Mouse (Mus musculus): ENCODE measurements around the gene Kl. TPM values are rescaled to one million over a fixed set of nuclear protein-coding genes. Genes with fewer than 3 reads are reported as not detected.

Kl gene
- polyA plus RNA-seq, 1 experiment = 0.22 TPM

DNA sequence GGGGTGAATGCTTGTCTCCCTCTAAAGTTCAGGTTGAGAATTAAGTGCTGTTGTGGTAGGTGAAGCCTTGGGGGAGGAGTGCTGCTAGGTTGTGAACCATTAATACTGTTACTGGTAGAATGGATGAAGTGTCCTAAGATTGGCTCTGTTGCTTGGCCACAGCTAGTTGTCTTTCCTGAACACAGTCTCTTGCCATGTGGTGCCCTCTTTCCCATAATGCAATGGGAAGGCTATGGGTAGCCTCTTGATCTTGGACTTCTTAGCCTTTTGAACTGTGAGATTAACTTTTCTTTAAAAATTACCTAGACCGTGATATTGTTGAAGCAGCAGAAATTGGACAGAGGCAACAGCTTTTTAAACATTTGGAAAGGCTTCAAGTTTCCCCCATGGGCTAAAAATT lies 7.5 kb downstream of the Kl start:
- H3K4me3 ChIP-seq (replicated peaks; ENCODE audit: extremely low read depth, low read depth, low read length) = no peak overlapping the region
- H3K4me1 ChIP-seq (ENCODE audit: control insufficient read depth, insufficient read depth, low read length) = no peaks in the 10 kb centered on the region; the same call in 1 of the 2 replicates
- WGBS = 88% methylated on average over 1 of the region's 1 CpGs
- no peak for TF ChIP-seq CTCF (IDR thresholded peaks at IDR 0.05; ENCODE audit: insufficient read depth, low read length)
- no peak for TF ChIP-seq POLR2A (IDR thresholded peaks at IDR 0.05; ENCODE audit: borderline replicate concordance, extremely low read depth, low read depth, low read length)
- DNase-seq = no peak

DNA sequence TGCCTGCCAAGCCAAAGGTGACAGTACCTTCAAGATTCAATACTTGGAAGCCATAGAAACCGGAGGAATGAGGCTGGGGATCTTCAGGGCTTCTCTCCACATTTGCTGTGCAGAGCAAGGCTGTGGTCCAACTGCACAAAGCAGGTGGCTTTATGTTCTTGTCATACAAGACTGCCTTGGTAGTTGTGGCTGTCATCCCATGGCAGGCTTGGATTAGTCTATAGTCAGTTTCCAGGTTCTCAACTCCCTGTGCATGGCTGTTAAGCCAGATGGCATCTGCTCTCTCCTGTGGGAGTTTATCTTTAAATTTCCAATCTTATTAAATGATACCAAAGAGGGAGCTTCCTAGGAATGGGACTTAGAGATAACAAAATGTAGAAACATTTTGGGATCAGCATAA lies 9.2 kb downstream of the Kl start:
- WGBS = 60% methylated on average over 1 of the region's 1 CpGs
- no peak for TF ChIP-seq CTCF (IDR thresholded peaks at IDR 0.05; ENCODE audit: insufficient read depth, low read length)
- TF ChIP-seq POLR2A (IDR thresholded peaks at IDR 0.05; ENCODE audit: borderline replicate concordance, extremely low read depth, low read depth, low read length) = no peak
- no peak overlapping the region for H3K4me3 ChIP-seq (replicated peaks; ENCODE audit: extremely low read depth, low read depth, low read length)
- no peaks in the 10 kb centered on the region; the same call in 1 of the 2 replicates for H3K4me1 ChIP-seq (ENCODE audit: control insufficient read depth, insufficient read depth, low read length)
- DNase-seq = no peak

DNA sequence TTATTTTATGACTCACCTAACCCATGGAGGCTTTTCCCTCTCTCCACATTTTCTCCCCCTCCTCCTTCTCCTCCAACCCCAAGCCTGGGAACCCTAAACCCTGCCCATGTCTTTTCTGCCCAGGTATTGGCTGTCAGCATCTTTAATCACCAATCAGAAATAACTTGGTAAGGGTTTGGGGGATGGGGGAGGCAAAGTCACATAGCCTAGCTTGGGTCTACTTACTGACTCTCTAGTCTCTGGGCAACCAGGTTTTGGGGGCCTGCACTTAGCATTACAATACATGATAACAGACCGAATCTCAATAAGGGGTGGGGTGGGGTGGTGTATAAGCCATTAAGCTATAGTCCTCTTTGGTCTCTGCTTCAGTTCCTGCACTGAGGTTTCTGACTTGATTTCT lies 10.3 kb downstream of the Kl start:
- H3K4me3 ChIP-seq (replicated peaks; ENCODE audit: extremely low read depth, low read depth, low read length) = no peak overlapping the region
- no peaks in the 10 kb centered on the region; the same call in 1 of the 2 replicates for H3K4me1 ChIP-seq (ENCODE audit: control insufficient read depth, insufficient read depth, low read length)
- no peak for DNase-seq
- TF ChIP-seq CTCF (IDR thresholded peaks at IDR 0.05; ENCODE audit: insufficient read depth, low read length) (no peak), POLR2A (IDR thresholded peaks at IDR 0.05; ENCODE audit: borderline replicate concordance, extremely low read depth, low read depth, low read length) (no peak)
- WGBS = 76% methylated on average over 1 of the region's 1 CpGs

DNA sequence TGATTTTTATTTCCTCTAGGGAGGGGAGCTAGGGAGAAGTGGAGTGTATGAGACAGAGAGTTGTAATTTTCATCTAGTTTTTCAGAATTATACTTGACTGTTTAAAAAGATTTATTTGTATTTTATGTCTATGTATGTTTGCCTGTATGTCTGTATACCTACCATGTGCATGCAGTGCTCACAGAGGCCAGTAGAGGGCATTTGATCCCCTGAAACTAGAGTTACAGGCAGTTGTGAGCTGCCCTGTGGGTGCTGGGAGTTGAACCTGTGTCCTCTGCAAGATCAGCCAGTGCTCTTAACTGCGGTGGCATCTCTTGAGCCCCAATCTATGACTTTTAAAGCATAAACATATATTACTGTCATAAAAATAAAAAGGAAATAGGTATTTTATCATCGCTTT lies 15.5 kb downstream of the Kl start:
- TF ChIP-seq CTCF (IDR thresholded peaks at IDR 0.05; ENCODE audit: insufficient read depth, low read length) (no peak), POLR2A (IDR thresholded peaks at IDR 0.05; ENCODE audit: borderline replicate concordance, extremely low read depth, low read depth, low read length) (no peak)
- WGBS = 98% methylated on average over 2 of the region's 2 CpGs
- Histone ChIP-seq H3K4me1 (ENCODE audit: control insufficient read depth, insufficient read depth, low read length) (no peaks in the 10 kb centered on the region), H3K4me3 (replicated peaks; ENCODE audit: extremely low read depth, low read depth, low read length) (no peak overlapping the region)
- no peak for DNase-seq

DNA sequence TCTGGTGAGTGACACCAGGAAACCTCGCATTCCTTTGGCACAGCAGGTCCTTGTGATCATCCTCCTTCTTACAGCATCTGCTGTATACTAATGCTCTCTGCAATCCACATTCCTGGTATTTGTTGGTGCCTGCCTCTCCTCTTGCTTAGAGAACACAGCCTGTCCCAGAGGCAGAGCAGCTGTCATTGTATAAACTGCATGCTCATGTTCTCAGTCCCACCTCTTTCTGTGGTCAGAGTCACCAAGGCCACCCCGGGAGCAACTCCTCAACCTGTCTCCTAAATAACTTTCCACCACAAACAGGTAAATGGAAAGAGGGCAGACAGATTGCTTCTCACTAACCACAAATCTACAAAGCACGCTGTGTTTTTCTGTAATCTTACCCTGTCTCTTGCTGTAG lies 18.1 kb downstream of the Kl start:
- Histone ChIP-seq H3K4me1 (ENCODE audit: control insufficient read depth, insufficient read depth, low read length) (no peaks in the 10 kb centered on the region), H3K4me3 (replicated peaks; ENCODE audit: extremely low read depth, low read depth, low read length) (no peak overlapping the region)
- DNase-seq = no peak
- 47% methylated on average over 3 of the region's 3 CpGs for WGBS
- TF ChIP-seq POLR2A (IDR thresholded peaks at IDR 0.05; ENCODE audit: borderline replicate concordance, extremely low read depth, low read depth, low read length) (no peak), CTCF (IDR thresholded peaks at IDR 0.05; ENCODE audit: insufficient read depth, low read length) (no peak)

DNA sequence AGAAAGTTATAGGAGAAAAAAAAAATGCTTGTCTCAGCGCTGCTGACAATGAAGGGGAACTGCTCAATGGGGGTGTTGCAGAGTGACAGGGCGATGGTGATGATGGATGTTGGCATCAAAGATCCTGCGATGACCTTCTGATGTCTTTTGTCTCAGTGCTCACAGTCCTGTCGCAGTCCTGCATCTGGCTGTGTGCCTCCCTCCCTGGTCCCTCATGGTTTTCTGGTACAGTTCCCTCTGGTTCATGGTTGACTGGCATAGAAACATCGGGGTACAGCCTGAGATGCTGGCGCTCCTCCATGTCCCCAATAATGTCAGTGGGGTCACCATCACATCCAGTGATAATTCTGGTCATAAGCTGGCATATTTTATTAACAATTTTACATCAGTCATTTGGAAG lies 18.7 kb downstream of the Kl start:
- no peak for DNase-seq
- TF ChIP-seq POLR2A (IDR thresholded peaks at IDR 0.05; ENCODE audit: borderline replicate concordance, extremely low read depth, low read depth, low read length) (no peak), CTCF (IDR thresholded peaks at IDR 0.05; ENCODE audit: insufficient read depth, low read length) (no peak)
- Histone ChIP-seq H3K4me1 (ENCODE audit: control insufficient read depth, insufficient read depth, low read length) (no peaks in the 10 kb centered on the region), H3K4me3 (replicated peaks; ENCODE audit: extremely low read depth, low read depth, low read length) (no peak overlapping the region)
- 67% methylated on average over 6 of the region's 6 CpGs for WGBS

DNA sequence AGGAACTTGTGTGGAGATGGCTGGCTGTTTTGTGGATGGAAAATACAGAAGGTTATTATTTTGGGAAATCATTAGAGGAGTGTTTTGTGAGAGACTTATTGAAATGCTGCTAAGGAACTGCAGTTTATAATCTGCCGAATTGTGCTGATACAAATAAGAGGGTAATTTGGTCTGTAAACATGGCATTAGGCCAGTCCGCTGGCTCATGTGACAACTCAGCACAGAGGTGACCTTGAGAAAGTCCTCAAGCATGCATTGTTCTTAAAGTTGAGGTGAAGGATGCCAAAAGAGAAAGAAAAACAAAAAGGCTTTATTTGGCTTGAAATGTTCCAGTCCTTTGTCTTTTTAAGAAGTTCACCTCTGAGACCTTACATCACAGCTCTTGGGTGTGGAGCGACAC lies 21.8 kb downstream of the Kl start:
- TF ChIP-seq POLR2A (IDR thresholded peaks at IDR 0.05; ENCODE audit: borderline replicate concordance, extremely low read depth, low read depth, low read length) = no peak
- no peak for TF ChIP-seq CTCF (IDR thresholded peaks at IDR 0.05; ENCODE audit: insufficient read depth, low read length)
- DNase-seq = no peak
- no peaks in the 10 kb centered on the region for H3K4me1 ChIP-seq (ENCODE audit: control insufficient read depth, insufficient read depth, low read length)
- WGBS = 66% methylated on average over 3 of the region's 3 CpGs
- no peak overlapping the region for H3K4me3 ChIP-seq (replicated peaks; ENCODE audit: extremely low read depth, low read depth, low read length)

DNA sequence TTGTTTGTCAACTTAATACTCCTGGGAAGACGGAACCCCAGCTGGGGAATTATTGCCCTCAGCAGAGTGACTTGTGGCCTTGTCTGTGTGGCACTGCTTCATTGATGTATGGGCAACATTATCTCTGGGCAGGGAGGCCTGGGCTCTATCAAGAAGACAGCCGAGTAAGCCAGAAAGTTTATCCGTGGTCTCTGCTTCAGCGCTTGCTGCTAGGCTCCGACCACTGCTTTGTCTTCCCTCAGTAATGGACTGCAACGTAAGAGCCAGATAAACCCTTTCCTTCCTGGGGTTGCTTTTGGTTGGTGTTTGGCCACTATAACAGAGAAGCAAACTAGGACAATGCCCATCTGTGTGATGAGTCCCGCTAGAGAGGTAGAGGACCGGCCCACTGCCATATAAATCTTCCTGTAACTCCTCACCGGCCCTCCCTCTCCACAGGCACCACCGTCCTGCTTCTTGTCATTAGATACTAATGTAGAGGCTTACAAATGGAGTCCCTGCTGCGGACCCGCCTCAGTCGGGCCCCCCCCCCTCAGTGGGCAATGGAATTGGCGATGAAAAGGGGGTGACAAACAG lies 25.1 kb downstream of the Kl start:
- TF ChIP-seq POLR2A (IDR thresholded peaks at IDR 0.05; ENCODE audit: borderline replicate concordance, extremely low read depth, low read depth, low read length) (no peak), CTCF (IDR thresholded peaks at IDR 0.05; ENCODE audit: insufficient read depth, low read length) (no peak)
- no peak overlapping the region for H3K4me3 ChIP-seq (replicated peaks; ENCODE audit: extremely low read depth, low read depth, low read length)
- no peaks in the 10 kb centered on the region for H3K4me1 ChIP-seq (ENCODE audit: control insufficient read depth, insufficient read depth, low read length)
- no peak for DNase-seq
- WGBS = 71% methylated on average over 14 of the region's 14 CpGs

DNA sequence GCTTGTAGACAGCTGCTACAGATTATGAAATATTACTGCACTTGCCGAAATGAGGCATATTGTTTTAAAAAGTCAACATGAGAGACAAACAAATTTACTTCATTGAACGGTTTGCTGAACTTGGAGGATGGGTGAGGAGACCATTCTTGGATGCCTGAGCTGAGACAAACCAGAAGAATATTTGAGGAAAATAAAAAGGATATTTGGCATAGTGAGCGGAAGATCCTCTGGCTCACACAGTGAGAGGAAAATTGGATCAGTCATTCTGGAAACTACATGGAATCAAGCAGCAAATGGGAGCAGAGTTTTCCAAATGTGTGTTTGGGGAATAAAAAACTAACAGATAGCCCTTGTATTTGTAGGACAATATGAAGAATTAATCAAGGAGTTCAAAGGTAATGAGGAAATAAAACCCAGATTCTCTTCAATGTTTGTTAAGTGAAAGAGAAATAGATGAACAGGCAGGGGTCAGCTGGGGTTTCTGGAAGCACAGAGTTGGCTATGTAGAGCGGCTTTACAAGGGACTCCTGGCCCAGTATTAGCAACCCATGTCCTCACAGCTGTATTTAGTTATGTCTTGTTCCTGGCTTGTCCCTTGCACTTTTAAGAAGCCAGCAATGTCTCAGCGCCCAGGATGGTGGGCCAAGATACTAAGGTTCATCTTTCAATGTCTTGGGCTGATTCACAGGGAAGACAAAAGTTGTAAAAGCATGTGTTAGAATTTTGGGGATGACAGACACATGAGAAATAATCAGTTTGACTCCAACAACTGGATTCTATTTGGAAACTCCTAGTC lies 27.1 kb downstream of the Kl start:
- no peak overlapping the region for H3K4me3 ChIP-seq (replicated peaks; ENCODE audit: extremely low read depth, low read depth, low read length)
- DNase-seq = no peak
- no peak for TF ChIP-seq CTCF (IDR thresholded peaks at IDR 0.05; ENCODE audit: insufficient read depth, low read length)
- no peak for TF ChIP-seq POLR2A (IDR thresholded peaks at IDR 0.05; ENCODE audit: borderline replicate concordance, extremely low read depth, low read depth, low read length)
- H3K4me1 ChIP-seq (ENCODE audit: control insufficient read depth, insufficient read depth, low read length) = no peaks in the 10 kb centered on the region
- 71% methylated on average over 5 of the region's 5 CpGs for WGBS

DNA sequence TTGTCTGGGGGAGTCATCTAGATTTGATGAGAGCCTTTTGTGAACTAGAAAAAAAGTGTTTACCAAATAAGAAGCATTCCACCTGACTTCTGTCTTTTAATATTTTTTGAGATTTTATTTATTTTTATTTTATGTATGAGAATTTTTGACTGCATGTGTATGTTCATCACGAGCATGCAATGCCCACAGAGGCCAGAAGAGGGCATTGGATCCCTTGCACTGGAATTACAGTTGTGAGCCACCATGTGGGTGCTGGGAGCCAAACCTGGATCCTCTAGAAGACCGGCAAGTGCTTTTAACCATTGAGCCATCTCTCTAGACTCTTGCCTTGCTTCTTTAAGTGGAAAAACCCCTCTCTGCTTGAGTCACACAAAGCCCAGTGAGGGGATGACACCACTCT lies 29.7 kb downstream of the Kl start:
- no peak for TF ChIP-seq CTCF (IDR thresholded peaks at IDR 0.05; ENCODE audit: insufficient read depth, low read length)
- TF ChIP-seq POLR2A (IDR thresholded peaks at IDR 0.05; ENCODE audit: borderline replicate concordance, extremely low read depth, low read depth, low read length) = no peak
- WGBS = 91% methylated on average over 2 of the region's 2 CpGs
- no peaks in the 10 kb centered on the region for H3K4me1 ChIP-seq (ENCODE audit: control insufficient read depth, insufficient read depth, low read length)

More for the DNA sequence above, 29.7 kb downstream of the Kl start:
- DNase-seq = no peak
- H3K4me3 ChIP-seq (replicated peaks; ENCODE audit: extremely low read depth, low read depth, low read length) = no peak overlapping the region
